Mouse (Mus musculus) myocyte (in vitro differentiated cells): Measurements from ENCODE around the gene Myo6. TPM values are rescaled to one million over a fixed set of nuclear protein-coding genes. Genes with fewer than 3 reads are reported as not detected.

ENCODE experiments used
- H3K27me3 ChIP-seq: one replicate; pipeline ENCODE4 v1.6.1; 2011; ENCODE audit not compliant: control insufficient read depth, insufficient read depth, insufficient read length
- H3K36me3 ChIP-seq: one replicate; pipeline ENCODE4 v1.6.1; 2011; ENCODE audit not compliant: control insufficient read depth, insufficient read depth
- H3K4me2 ChIP-seq: one replicate; pipeline ENCODE4 v1.6.1; 2011; ENCODE audit warnings: low read depth, control low read depth
- H3K4me3 ChIP-seq: one replicate; pipeline ENCODE4 v1.5.1; 2011; ENCODE audit warnings: mild to moderate bottlenecking, control low read depth, moderate library complexity
- H3K79me2 ChIP-seq: one replicate; pipeline ENCODE4 v1.6.1; 2011; ENCODE audit not compliant: control insufficient read depth, insufficient read depth
- H3ac ChIP-seq: one replicate; pipeline ENCODE4 v1.6.1; 2011; ENCODE audit not compliant: control insufficient read depth, insufficient read length
- CEBPB ChIP-seq: IDR thresholded peaks from 2 replicates; pipeline ENCODE4 v1.6.1; 2011; ENCODE audit warnings: mild to moderate bottlenecking, moderate library complexity; ENCODE audit not compliant: poor library complexity, insufficient read depth, severe bottlenecking
- E2F4 ChIP-seq: IDR thresholded peaks from one replicate; pipeline ENCODE4 v1.6.1; 2011; ENCODE audit warnings: mild to moderate bottlenecking, control low read depth, moderate library complexity; ENCODE audit not compliant: insufficient read depth
- MAX ChIP-seq: IDR thresholded peaks from one replicate; pipeline ENCODE4 v1.6.1; 2011; ENCODE audit warnings: low read depth, mild to moderate bottlenecking, control low read depth
- MYOD1 ChIP-seq, 3 experiments: IDR thresholded peaks; one replicate each; pipeline ENCODE4 v1.6.1; 2011; ENCODE audit warnings: control low read depth in 2 of 3, low read depth in 2 of 3, mild to moderate bottlenecking in 2 of 3, moderate library complexity in 1 of 3; ENCODE audit not compliant: insufficient read length in 2 of 3, control insufficient read depth in 1 of 3
- MYOG ChIP-seq, 3 experiments: IDR thresholded peaks; one replicate each; pipeline ENCODE4 v1.6.1; 2011; ENCODE audit warnings: control low read depth in 2 of 3, low read depth in 2 of 3, mild to moderate bottlenecking in 2 of 3; ENCODE audit not compliant: insufficient read length in 2 of 3, control insufficient read depth in 1 of 3, insufficient read depth in 1 of 3
- POLR2A ChIP-seq: IDR thresholded peaks from one replicate; pipeline ENCODE4 v1.6.1; 2011; ENCODE audit warnings: low read depth, mild to moderate bottlenecking, control low read depth, moderate library complexity; ENCODE audit not compliant: insufficient read length
- POLR2AphosphoS2 ChIP-seq: IDR thresholded peaks from one replicate; pipeline ENCODE4 v1.6.1; 2011; ENCODE audit warnings: low read depth, control low read depth; ENCODE audit not compliant: insufficient read length
- REST ChIP-seq: IDR thresholded peaks from one replicate; pipeline ENCODE4 v1.6.1; 2011; ENCODE audit warnings: mild to moderate bottlenecking, control low read depth, moderate library complexity; ENCODE audit not compliant: insufficient read depth, insufficient read length
- SRF ChIP-seq: IDR thresholded peaks from one replicate; pipeline ENCODE4 v1.6.1; 2011; ENCODE audit warnings: low read depth; ENCODE audit not compliant: control insufficient read depth, insufficient read length
- TCF12 ChIP-seq: IDR thresholded peaks from one replicate; pipeline ENCODE4 v1.6.1; 2011; ENCODE audit warnings: mild to moderate bottlenecking, control low read depth; ENCODE audit not compliant: poor library complexity, insufficient read depth, severe bottlenecking
- TCF3 ChIP-seq: IDR thresholded peaks from one replicate; pipeline ENCODE4 v1.6.1; 2011; ENCODE audit warnings: low read depth, control low read depth; ENCODE audit not compliant: insufficient read length
- USF1 ChIP-seq: IDR thresholded peaks from one replicate; pipeline ENCODE4 v1.6.1; 2011; ENCODE audit warnings: low read depth, mild to moderate bottlenecking, control low read depth, moderate library complexity
- polyA plus RNA-seq: library from polyadenylated mRNA; unstranded; fragments of >200 nt; fragmentation: generic; extraction: Trizol; gene quantifications from one replicate; pipeline ENCODE4 v1.2.1, GENCODE M21; 2012; ENCODE audit warnings: missing spikeins

Myo6 gene
- polyA plus RNA-seq, 1 experiment = 4.1 TPM

GRCm38 (mm10) chr9:80275772-80276134, 110.9 kb downstream of the Myo6 start:
- no peak overlapping the region for H3K4me2 ChIP-seq
- TF ChIP-seq SRF (no peak), POLR2AphosphoS2 (no peak), USF1 (no peak), TCF12 (no peak), REST (no peak), POLR2A (no peak), MAX (no peak), TCF3 (no peak), CEBPB (no peak), MYOD1 (IDR thresholded peaks at IDR 0.05; ENCODE audit: control insufficient read depth in 1 of 3, insufficient read length in 2 of 3, low read depth in 2 of 3) (no peak), MYOG (IDR thresholded peaks at IDR 0.05; ENCODE audit: control insufficient read depth in 1 of 3, insufficient read depth in 1 of 3, insufficient read length in 2 of 3, low read depth in 2 of 3) (no peak), E2F4 (no peak)
- no peaks in the 10 kb centered on the region for H3K36me3 ChIP-seq
- no peaks in the 10 kb centered on the region for H3K79me2 ChIP-seq
- no peaks in the 10 kb centered on the region for H3K27me3 ChIP-seq
- no peak overlapping the region for H3K4me3 ChIP-seq
- no peak overlapping the region for H3ac ChIP-seq

DNA sequence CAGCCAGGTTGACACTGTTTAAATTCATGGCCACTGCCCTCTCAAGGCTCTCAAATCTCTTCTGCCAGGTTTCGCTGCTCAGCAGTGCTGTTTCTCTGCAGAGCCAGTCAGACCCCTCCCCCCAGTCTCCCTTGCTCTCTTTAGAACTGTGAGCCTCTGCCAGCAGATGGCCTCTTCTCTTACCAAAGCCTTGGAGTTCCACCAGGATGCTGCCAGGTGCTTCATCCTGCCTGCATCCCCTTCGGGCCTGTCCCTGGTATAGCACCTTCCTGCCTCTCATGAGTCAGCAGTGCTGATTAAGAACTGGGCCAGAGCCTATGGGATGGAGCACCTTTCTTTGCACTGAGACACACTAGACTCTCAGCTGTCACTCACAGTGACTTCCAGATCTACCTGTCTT, 112.3 kb downstream of the Myo6 start:
- no peak overlapping the region for H3ac ChIP-seq
- H3K36me3 ChIP-seq = peaks cover 3% of the 10 kb centered on the region
- H3K4me2 ChIP-seq = no peak overlapping the region
- no peak overlapping the region for H3K4me3 ChIP-seq
- H3K27me3 ChIP-seq = no peaks in the 10 kb centered on the region
- H3K79me2 ChIP-seq = no peaks in the 10 kb centered on the region
- TF ChIP-seq POLR2AphosphoS2 = no peak
- no peak for TF ChIP-seq POLR2A
- TF ChIP-seq REST = no peak
- TF ChIP-seq CEBPB = no peak
- TF ChIP-seq MYOD1 (IDR thresholded peaks at IDR 0.05; ENCODE audit: control insufficient read depth in 1 of 3, insufficient read length in 2 of 3, low read depth in 2 of 3) = no peak
- no peak for TF ChIP-seq SRF
- no peak for TF ChIP-seq TCF12
- no peak for TF ChIP-seq E2F4
- no peak for TF ChIP-seq MAX
- no peak for TF ChIP-seq MYOG (IDR thresholded peaks at IDR 0.05; ENCODE audit: control insufficient read depth in 1 of 3, insufficient read depth in 1 of 3, insufficient read length in 2 of 3, low read depth in 2 of 3)

DNA sequence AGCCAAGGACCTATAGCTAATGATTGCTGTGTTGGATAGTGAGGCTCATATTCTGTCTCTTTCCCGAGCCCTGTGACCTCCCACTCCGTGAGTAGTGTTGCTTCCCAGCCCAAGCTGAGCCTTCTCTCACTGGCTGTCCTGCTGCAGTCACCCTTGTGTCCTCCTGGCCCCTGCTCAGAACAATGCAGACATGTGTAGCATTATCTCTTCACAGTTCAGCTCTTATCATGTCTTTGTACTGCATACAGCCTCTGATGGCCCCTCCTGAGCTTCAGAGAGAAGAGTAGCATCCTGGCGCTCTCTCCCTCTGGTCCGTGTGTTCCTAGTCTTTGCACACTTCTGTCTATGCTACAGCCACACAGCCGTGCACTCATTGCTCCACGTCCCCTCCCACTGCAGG, 112.9 kb downstream of the Myo6 start:
- no peak overlapping the region for H3K4me2 ChIP-seq
- H3K79me2 ChIP-seq = no peaks in the 10 kb centered on the region
- H3K36me3 ChIP-seq = peaks cover 5% of the 10 kb centered on the region
- TF ChIP-seq REST (no peak), TCF3 (no peak), POLR2A (no peak), MAX (no peak), E2F4 (no peak)
- no peak overlapping the region for H3K4me3 ChIP-seq
- no peak overlapping the region for H3ac ChIP-seq
- H3K27me3 ChIP-seq = no peaks in the 10 kb centered on the region

GRCm38 (mm10) chr9:80280724-80281123, 115.9 kb downstream of the Myo6 start:
- no peak overlapping the region for H3K4me2 ChIP-seq
- TF ChIP-seq SRF = no peak
- TF ChIP-seq REST = no peak
- no peak for TF ChIP-seq CEBPB
- TF ChIP-seq POLR2AphosphoS2 = no peak
- TF ChIP-seq MAX = no peak
- TF ChIP-seq USF1 = no peak
- TF ChIP-seq MYOD1 (IDR thresholded peaks at IDR 0.05; ENCODE audit: control insufficient read depth in 1 of 3, insufficient read length in 2 of 3, low read depth in 2 of 3) = no peak
- TF ChIP-seq TCF3 = no peak
- no peak for TF ChIP-seq POLR2A
- TF ChIP-seq MYOG (IDR thresholded peaks at IDR 0.05; ENCODE audit: control insufficient read depth in 1 of 3, insufficient read depth in 1 of 3, insufficient read length in 2 of 3, low read depth in 2 of 3) = no peak
- no peak for TF ChIP-seq TCF12
- TF ChIP-seq E2F4 = no peak
- H3K27me3 ChIP-seq = no peaks in the 10 kb centered on the region
- H3K79me2 ChIP-seq = no peaks in the 10 kb centered on the region
- H3K4me3 ChIP-seq = no peak overlapping the region
- H3K36me3 ChIP-seq = peaks cover 5% of the 10 kb centered on the region
- no peak overlapping the region for H3ac ChIP-seq

GRCm38 (mm10) chr9:80282426-80282825, 117.6 kb downstream of the Myo6 start:
- H3K36me3 ChIP-seq = peaks cover 5% of the 10 kb centered on the region
- H3K27me3 ChIP-seq = no peaks in the 10 kb centered on the region
- no peak overlapping the region for H3K4me2 ChIP-seq
- TF ChIP-seq MYOG (IDR thresholded peaks at IDR 0.05; ENCODE audit: control insufficient read depth in 1 of 3, insufficient read depth in 1 of 3, insufficient read length in 2 of 3, low read depth in 2 of 3) (no peak), SRF (no peak), POLR2AphosphoS2 (no peak), TCF3 (no peak), E2F4 (no peak), CEBPB (no peak), REST (no peak), TCF12 (no peak), MYOD1 (IDR thresholded peaks at IDR 0.05; ENCODE audit: control insufficient read depth in 1 of 3, insufficient read length in 2 of 3, low read depth in 2 of 3) (no peak), MAX (no peak), USF1 (no peak), POLR2A (no peak)
- no peaks in the 10 kb centered on the region for H3K79me2 ChIP-seq
- no peak overlapping the region for H3ac ChIP-seq
- H3K4me3 ChIP-seq = no peak overlapping the region
